Mouse (Mus musculus) heart, adult 18-20 months (tissue): ENCODE data around the gene Tor1b. TPM values are rescaled to one million over a fixed set of nuclear protein-coding genes. Genes with fewer than 3 reads are reported as not detected.
"Not testable (repeated sequence)": the region's sequence is repeated elsewhere in the genome, so short reads cannot be mapped to it uniquely, and the experiment has no call there.

ENCODE experiments used
- DNase-seq, 2 experiments: peaks; one replicate each; pipeline ENCODE4 v3.0.0; 2021 to 2022; ENCODE audit warnings: mixed read lengths in 1 of 2
- total RNA-seq, 2 experiments: library from RNA; stranded (reverse); gene quantifications; 2 replicates each; pipeline ENCODE4 v1.2.3; 2021

Tor1b gene
- total RNA-seq, 2 experiments from 2014 or later: 25.2 to 29.1 TPM

DNA sequence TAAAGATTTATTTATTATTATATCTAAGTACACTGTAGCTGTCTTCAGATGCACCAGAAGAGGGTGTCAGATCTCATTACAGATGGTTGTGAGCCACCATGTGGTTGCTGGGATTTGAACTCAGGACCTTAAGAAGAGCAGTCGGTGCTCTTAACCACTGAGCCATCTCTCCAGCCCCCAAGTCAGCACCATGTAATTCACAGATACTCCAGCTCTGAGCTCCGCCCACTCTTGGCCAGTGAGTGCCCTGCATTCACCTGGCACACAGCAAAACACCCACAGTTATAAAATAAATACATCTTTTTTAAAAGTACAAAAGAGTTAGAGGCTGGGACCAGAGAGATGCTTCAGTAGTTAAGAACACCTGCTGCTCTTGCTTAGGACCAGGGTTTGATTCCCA lies 21.9 kb upstream of the Tor1b start:
- not testable (repeated sequence) for DNase-seq

DNA sequence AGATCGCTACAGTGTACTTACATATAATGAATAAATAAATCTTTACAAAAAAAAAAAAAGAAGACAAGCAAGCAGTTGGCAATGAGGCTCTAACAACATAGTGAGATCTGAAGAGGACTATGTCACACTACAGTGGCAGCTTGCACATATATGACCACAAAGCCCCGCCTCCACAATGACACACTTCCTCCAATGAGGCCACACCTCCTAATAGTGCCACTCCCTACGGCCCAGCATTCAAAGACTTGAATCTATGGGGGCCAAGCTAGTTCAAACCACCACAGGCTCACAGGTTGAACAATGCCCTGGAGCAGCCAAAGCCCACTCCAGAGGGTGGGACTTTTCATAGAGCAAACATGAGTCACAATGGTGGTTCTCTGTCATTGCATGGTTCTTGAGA lies 20.8 kb upstream of the Tor1b start:
- DNase-seq: no peak

DNA sequence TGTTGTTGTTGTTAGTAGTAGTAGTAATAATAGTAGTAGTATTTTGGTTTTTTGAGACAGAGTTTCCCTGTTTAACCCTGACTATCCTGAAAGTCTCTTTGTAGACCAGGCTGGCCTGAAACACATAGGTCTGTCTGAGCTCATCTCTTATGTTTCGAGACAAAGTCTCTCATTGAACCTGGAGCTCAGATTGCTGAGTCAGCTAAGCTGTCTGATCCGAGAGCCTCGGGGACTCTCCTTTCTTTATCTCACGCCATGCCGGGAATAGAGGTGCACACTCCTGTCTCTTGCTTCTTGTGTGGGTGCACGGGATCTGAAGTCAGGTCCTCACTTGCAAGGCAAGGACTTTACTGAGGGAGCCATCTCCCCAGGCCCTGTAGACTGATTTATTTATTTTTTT lies 19.7 kb upstream of the Tor1b start:
- DNase-seq: no peak

DNA sequence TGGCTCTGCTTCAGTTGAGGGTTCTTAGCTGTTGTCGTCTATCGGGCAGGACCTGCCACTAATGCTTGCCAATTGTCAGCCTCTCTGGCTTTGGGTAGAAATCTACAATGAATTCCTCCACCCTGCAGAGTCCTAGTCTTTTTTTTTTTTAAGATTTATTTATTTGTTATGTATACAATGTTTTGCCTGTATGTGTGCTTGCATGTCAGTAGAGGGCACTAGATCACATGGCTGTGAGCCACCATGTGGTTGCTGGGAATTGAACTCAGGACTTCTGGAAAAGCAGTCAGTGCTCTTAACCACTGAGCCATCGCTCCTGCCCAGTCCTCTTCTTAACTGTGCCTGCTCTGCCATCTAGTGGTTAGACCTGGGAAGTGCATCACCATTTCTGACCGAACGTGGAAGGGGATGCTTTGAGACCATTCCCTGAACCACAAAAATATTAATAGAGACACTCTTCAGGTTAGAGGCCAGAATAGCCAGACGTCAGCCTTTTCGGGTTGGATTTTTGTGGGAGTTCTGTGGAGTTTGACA lies 18.8 kb upstream of the Tor1b start:
- peak; percentile 73 to 90 for DNase-seq

DNA sequence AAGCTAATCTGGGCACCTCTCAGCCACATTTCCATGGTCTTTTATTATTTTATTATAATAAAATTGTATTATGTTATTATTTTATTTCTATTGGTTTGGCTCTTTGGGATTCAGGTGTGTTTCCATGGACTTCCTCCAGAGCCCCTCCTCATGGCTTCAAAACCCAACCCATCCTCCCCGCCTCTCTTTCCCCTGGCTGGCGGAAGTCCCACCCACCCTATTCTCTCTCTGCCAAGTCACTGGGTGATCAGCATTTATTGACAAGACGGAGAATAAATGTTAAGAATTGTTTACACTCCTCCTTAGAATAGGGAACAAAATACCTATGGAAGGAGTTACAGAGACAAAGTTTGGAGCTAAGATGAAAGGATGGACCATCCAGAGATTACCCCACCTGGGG lies 16.0 kb upstream of the Tor1b start:
- DNase-seq: no peak

DNA sequence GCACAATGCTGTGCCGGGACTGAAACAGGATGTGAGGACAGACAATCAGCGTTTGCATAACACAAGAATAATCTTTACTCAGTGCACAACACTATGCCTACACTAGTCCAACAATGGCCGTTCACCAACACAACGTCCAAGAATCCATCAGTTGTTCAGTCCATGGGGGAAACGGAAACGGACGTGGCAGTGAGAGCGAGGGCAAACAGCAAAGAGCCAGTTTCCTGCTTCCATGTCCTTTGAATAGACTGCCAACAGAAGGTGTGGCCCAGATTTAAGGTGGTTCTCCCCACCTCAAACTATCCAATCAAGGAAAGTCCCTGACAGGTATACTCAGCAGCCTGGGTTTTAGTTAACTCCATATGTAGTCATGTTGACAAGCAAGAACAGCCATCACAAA lies 15.0 kb upstream of the Tor1b start:
- DNase-seq: no peak

DNA sequence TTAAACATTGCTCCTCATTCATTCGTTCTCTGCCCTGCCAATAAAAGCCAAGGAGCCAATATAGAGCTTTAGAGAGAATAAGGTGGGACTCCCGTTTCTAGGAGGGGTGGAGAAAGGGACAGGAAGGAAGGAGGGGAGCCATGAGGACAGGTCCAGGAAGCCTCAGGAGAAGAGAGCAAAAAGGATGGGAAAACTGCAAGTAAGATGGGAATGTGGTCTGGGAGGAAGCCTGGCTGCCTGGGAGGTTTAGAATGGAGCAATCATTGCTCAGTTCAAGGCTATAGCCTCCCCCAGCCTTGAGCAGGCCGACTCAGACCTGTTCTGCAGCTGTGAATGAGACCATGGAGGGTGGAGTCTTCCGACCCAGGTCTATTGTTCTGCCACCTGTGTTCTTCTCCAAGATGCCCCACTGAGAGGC lies 14.2 kb upstream of the Tor1b start:
- DNase-seq: no peak

DNA sequence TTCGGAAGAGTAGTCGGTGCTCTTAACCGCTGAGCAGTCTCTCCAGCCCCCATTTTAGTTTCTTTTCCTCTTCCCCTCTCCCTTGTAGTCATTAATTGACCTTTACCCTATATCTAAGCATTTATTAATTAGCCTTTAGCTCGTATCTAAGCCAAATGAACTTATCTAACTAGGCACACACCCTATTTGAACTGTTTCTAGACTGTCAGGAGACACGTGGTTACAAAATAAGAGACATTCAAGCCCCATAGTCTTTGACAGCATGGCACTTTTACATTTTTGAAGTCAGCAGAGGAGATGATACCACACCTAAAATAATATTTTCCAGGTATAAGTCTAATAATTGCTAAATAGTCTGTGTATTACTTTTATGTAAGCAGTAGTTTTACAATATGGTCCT lies 11.2 kb upstream of the Tor1b start:
- DNase-seq: no peak

DNA sequence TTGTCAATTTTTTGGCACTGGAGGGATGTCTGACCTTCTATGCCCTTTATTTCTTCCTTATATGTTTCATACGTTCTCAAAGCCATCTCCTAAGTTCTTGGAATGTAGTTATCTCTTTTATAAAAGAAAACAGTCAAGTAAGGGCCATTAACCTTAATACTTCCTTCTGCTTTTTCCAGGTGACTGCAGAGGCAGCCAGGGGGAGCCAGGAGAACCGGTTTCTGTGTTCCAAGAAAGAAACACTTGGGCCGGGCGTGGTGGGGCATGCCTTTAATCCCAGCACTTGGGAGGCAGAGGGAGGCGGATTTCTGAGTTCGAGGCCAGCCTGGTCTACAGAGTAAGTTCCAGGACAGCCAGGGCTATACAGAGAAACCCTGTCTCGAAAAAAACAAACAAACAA lies 10.6 kb upstream of the Tor1b start:
- DNase-seq: not testable (repeated sequence)

DNA sequence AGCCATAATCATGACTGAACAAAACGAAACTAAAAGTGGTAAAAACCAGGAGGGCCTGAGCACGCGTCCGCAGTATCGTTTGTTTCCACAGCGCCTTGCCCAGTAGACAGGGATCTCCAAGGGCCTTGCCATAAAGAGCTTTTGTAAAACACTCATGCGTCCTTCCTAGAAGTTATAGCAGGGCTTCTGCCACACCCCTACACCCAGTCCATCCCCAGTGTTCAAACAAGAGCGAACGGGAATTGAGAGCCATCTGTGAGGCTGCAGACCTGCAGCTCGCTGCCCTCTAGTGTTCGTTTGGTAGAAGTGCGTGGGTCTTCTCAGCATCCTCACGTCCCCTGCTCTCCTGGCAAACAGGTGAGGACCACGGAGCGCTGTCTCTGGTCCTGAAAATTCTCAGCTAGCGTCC lies 10.2 kb upstream of the Tor1b start:
- peak; percentile 72 to 78 for DNase-seq

DNA sequence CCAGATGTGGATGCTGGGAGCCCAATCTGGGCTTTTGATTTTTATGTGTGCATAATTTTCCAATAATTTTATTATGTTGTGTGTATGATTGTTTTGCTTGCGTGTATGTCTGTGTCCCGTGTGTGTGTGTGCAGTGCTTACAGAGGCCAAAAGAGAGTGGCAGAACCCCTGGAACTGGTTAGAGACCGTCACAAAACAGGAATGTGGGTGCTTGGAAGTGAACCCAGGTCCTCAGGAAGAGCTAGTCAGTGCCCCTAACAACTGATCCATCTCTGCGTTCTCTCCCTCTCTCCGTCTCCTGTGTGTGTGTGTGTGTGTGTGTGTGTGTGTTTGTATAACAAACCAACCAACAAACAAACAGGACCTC lies 319 bp upstream of the Tor1b start:
- no peak for DNase-seq

DNA sequence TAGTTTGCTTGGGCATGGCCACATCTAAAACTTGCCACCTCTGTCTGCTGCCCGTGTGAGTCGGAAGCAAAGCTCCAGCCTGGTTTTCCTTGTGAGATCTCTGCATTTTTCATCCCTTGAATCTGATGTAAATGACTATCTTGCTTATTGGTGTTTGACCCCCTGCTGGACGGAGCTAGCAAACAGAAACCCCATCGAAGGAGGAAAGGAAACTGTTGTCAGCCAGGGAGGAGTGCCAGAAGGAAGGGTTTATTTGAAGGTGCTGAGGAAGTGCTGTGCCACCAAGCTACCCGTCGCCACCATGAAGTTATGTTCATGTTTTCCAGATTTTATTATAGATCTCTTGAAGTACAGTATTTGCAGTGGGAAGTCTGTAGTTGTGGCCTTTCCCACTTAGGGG lies 2.0 kb downstream of the Tor1b start:
- peak in 1 of 2 experiments; percentile 18 for DNase-seq

DNA sequence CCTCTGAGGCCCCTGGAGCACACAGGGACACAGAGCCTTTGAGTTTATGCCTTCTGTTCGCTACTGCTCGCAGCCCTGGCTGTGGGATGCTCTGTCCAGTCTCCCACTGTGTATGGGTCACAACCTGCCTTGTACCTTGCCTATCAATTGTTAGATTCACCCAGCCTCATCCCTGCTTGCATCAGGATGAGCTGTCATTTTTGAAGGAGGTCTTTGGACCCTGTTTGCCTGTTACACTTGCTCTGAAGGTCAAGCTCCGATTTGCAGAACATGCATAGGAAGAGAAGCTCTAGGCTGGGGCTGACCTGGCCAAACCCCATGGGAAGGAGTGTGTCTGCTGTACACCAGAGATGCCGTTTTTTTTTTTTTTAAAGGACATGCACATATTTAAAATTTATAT lies 4.8 kb downstream of the Tor1b start:
- DNase-seq: no peak

DNA sequence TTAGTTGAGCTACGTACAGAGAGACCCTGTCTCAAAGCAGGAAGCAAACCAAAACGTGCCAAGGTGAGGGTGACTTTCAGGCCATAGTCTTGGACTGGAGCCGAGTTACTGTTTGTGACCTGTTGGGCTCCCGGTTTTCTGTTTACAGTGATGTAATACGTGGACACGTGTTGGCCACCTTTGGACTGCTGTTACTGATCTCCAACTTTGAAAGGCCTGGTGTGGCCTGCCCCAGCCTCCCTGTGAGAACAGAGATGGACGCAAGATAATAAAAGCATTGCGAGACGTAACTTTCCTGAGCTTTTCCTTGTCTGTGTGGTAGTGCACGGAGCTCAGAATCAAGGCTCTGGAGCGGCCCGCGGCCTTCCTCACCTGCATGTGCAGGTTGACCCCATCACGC lies 6.0 kb downstream of the Tor1b start:
- DNase-seq: no peak

DNA sequence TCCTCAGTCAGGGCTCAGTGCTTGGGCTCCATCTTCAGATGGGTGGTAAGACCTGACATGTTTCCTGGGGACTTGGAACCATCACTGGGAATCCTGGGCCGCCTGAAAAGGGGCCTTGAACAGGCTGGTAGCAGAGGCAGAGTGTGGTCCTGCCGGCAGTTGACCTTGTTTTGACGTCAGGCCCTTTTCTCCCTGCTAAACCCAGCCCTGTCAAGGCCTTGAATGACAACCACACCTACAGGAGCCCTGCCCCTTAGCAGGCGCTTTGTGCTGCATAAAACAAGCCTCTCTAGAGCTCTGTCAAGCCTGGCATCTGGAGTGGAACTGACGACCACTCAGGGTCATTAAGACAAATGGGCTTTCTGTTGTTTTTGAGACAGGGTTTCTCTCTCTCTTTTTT lies 7.1 kb downstream of the Tor1b start:
- no peak for DNase-seq

DNA sequence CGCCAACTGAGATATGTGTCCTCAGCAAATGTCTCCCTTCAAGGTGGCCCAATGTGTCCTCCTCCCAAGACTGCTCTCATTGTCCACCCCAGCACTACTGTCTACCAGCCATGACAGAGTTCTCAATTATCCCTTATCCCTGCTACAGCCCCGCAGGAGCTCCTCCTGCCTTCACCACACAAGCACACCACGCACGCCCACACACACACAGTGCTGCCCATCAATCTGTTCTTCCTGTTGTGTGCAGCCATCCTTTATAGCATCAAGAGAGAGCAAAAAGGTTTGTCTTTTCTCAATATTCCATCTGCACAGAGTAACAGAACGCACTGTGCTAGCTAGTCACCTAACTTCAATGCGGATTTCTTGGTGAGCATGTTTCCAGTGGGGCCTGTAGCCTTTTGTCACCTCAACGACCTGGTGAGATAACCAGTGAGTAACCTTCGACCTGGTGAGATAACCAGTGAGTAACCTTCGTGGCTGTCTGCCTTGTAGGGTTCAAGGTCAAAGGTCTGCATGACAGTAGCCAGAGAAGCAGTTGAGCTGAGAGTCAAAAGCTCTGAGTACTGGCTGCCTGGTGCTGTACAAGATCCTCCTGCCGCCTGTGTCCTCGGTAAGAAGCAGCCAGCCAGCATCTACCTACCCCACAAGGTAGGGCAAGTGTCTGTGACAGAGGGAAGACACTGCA lies 10.0 kb downstream of the Tor1b start:
- DNase-seq: no peak

DNA sequence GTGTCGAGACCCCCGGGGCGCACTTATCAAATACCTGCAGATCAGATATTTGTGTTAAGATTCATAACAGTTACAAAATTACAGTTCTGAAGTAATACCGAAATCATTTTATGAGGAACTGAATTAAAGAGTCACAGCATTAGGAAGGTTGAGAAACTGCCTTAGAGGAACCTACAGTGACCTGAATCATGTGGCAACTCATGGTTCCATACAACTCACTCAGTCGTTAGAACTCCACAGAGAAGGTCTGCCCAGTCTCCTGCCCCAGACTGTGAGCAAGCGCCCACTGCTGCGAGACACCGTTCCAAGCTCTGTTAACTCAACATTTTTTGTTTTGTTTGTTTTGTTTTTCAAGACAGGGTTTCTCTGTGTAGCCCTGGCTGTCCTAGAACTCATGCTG lies 12.9 kb downstream of the Tor1b start:
- no peak for DNase-seq

DNA sequence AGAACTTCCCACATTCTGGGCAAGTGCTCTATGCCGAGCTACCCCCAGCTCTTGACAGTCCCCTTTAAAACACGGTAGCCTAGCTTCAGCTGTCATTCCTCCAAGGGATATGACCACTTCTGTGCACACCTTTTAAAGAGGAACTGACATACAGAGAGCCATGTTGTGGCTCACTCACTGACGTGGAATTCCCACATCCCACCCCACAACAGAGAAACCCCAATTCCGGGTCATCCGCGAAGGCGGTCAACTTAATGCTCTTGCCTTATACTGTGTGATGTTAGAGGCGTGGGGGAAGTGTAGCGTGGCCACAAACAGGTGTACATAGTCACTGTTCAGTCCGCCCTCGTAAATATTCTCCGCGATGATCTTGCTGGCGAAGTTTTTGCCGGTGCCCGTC lies 14.1 kb downstream of the Tor1b start:
- no peak for DNase-seq

DNA sequence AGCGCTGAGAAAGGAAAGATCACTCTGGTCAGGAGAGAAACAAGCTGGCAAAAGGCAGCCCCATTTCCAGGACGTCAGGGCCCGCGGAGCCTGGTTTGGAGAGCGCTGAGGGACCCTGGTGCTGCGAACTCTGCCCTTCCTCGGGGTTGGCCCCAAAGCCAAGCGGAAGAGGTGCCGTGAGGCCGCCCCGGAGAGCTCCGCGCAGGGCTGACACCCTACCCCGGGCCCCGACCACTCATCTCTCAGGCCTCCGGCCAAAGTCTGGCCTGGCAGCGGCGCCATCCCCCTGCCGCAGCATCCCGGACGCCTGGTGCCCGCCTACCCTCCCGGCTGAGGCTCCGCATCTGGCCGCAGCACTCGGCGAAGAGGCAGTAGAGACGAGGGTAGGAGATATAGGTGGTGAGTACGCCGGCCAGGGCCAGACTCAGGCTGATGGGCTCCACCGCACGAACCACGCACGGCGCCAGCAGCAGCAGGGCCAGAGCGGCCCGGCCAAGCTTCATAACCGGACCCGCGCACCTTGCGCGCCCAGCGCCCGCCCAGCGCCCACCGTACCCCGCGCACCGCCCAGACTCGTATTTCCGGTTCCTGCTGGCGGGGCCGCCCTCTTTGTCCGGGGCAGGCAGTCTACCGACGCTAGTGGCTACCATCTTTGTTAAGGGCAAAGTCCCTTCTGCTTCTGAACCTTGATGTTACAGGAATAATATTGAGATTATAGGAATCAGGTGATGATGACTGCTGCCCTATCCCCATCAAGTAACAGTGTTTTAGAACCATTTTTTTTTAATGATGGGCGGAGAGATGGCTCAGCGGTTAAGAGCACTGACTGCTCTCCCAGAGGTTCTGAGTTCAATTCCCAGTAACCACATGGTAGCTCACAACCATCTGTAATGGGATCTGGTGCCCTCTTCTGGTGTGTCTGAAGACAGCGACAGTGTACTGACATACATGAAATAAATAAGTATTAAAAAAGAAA lies 14.9 kb downstream of the Tor1b start, which contains the start of gene Tor1a:
TSS of gene Tor1a (minus strand) at position 582 of the 976 bp plus-strand sequence.
- DNase-seq: peak; percentile 91 to 93

DNA sequence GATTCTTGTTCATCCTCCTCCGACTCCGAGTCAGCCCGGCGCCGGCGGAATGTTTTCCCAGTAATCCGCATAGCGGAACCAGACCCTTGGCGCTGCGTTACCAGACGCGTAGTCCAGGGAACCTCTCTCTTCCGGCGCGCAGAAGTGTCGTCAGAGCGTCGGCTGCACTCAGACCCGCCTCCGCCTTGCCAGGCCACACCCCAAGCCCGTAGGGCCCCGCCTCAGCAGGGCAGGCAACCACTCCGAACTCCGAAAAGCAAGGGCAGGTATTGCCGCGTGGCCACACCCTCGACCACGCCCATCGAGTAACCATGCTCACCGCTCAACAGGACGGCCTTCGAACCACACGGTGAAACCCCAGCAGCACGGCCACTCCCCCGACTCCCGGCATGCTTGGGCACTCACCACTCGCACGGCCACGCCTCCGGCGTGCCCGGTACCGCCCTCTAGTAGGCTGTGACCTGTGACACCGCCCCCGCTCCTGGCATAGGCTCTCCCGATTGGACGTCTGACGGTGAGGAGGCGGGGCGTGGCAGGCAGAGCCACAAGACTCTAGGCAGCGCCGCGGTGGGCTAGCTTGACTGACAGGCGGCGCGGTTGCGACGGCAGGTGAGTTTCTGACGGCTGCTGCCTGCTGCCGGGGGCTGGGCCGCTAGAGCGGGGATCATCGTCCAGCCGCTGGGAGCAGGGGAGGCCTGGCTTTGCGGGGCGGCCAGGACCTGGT lies 29.2 kb downstream of the Tor1b start, which contains the start of the genes BC005624 and Usp20:
TSS of gene BC005624 (minus strand) at position 412 of the 724 bp plus-strand sequence.
TSS of gene Usp20 (plus strand) at position 490 of the 724 bp plus-strand sequence.
- DNase-seq: peak; percentile 98 to 100

DNA sequence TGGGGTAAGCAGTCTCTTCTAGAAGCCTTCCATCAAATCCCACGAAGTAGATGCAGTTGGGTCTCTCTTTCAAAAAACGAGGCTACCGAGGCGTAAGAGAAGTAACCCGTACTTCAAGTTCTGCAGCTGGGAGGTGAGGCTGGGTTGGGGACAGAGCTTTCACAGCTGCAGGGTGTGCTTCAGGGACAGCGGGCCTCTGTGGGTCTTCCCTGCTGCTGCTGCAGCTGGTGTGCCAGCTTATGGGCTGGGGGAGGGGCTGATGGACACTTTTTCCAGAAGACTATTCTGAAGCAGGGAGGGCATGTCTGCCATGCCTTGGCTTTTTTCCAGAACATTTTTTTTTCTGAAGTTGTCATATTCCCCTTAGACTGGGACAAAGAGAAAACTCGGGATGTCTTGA lies 30.3 kb downstream of the Tor1b start:
- DNase-seq: no peak
